Mouse (Mus musculus) myocyte (in vitro differentiated cells): ENCODE results near the gene Zfp36.

Source experiments
- CEBPB ChIP-seq: IDR thresholded peaks from 2 replicates; pipeline ENCODE4 v1.6.1; 2011; ENCODE audit warnings: mild to moderate bottlenecking, moderate library complexity; ENCODE audit not compliant: poor library complexity, insufficient read depth, severe bottlenecking
- E2F4 ChIP-seq: IDR thresholded peaks from one replicate; pipeline ENCODE4 v1.6.1; 2011; ENCODE audit warnings: mild to moderate bottlenecking, control low read depth, moderate library complexity; ENCODE audit not compliant: insufficient read depth
- MAX ChIP-seq: IDR thresholded peaks from one replicate; pipeline ENCODE4 v1.6.1; 2011; ENCODE audit warnings: low read depth, mild to moderate bottlenecking, control low read depth
- MYOD1 ChIP-seq, 3 experiments: IDR thresholded peaks; one replicate each; pipeline ENCODE4 v1.6.1; 2011; ENCODE audit warnings: control low read depth in 2 of 3, low read depth in 2 of 3, mild to moderate bottlenecking in 2 of 3, moderate library complexity in 1 of 3; ENCODE audit not compliant: insufficient read length in 2 of 3, control insufficient read depth in 1 of 3
- MYOG ChIP-seq, 3 experiments: IDR thresholded peaks; one replicate each; pipeline ENCODE4 v1.6.1; 2011; ENCODE audit warnings: control low read depth in 2 of 3, low read depth in 2 of 3, mild to moderate bottlenecking in 2 of 3; ENCODE audit not compliant: insufficient read length in 2 of 3, control insufficient read depth in 1 of 3, insufficient read depth in 1 of 3
- POLR2A ChIP-seq: IDR thresholded peaks from one replicate; pipeline ENCODE4 v1.6.1; 2011; ENCODE audit warnings: low read depth, mild to moderate bottlenecking, control low read depth, moderate library complexity; ENCODE audit not compliant: insufficient read length
- POLR2AphosphoS2 ChIP-seq: IDR thresholded peaks from one replicate; pipeline ENCODE4 v1.6.1; 2011; ENCODE audit warnings: low read depth, control low read depth; ENCODE audit not compliant: insufficient read length
- REST ChIP-seq: IDR thresholded peaks from one replicate; pipeline ENCODE4 v1.6.1; 2011; ENCODE audit warnings: mild to moderate bottlenecking, control low read depth, moderate library complexity; ENCODE audit not compliant: insufficient read depth, insufficient read length
- TCF12 ChIP-seq: IDR thresholded peaks from one replicate; pipeline ENCODE4 v1.6.1; 2011; ENCODE audit warnings: mild to moderate bottlenecking, control low read depth; ENCODE audit not compliant: poor library complexity, insufficient read depth, severe bottlenecking
- USF1 ChIP-seq: IDR thresholded peaks from one replicate; pipeline ENCODE4 v1.6.1; 2011; ENCODE audit warnings: low read depth, mild to moderate bottlenecking, control low read depth, moderate library complexity

DNA sequence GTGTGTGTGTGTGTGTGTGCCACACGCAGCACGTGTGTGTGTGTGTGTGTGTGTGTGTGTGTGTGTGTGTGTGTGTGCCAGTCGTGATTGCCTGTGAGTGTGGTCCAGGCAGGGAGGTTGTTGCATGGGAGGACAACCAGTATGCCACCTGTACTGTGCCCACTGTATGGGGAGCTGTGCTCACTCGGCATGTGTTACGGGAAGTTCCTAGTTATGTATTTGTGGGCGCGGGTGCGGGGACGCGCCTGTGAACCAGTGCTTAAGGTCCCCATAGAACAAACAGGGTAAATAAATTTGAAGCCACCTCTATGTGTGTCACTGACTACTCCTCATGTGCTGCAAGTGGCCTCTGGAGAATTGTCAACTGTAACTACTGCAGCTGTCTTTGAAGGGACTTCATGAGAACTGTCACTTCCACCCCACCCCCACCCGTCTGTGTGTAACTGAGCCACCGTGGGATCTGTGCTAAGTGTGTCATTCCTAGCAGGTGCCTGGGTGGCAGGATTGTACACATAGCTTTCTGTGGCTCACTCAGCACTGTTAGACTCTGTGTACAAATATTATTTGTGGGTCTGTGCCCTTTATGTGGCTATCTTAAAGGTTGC lies 2.4 kb upstream of the Zfp36 start:
- TF ChIP-seq POLR2A (peak; percentile 35), CEBPB (no peak), MYOD1 (IDR thresholded peaks at IDR 0.05; ENCODE audit: control insufficient read depth in 1 of 3, insufficient read length in 2 of 3, low read depth in 2 of 3) (peak in 1 of 3 experiments; percentile 55), TCF12 (no peak), USF1 (no peak), MAX (no peak), E2F4 (no peak), POLR2AphosphoS2 (peak; percentile 52), MYOG (IDR thresholded peaks at IDR 0.05; ENCODE audit: control insufficient read depth in 1 of 3, insufficient read depth in 1 of 3, insufficient read length in 2 of 3, low read depth in 2 of 3) (peak in 1 of 3 experiments; percentile 38), REST (no peak)
